Mouse (Mus musculus): ENCODE data around the gene Slc22a19. TPM values are rescaled to one million over a fixed set of nuclear protein-coding genes. Genes with fewer than 3 reads are reported as not detected.
A peak's percentile ranks its signal among the peaks of the same experiment; 100 is the strongest.
"Not testable (repeated sequence)": the region's sequence is repeated elsewhere in the genome, so short reads cannot be mapped to it uniquely, and the experiment has no call there.

Slc22a19 gene
- not detected in 2 replicates for total RNA-seq (2014; rRNA removed)
- polyA plus RNA-seq (2015; fragmentation: Nextera tagmentation; extraction: Ambion mirVana) = 0.09 TPM in 1 of 2 replicates, not detected in the other

DNA sequence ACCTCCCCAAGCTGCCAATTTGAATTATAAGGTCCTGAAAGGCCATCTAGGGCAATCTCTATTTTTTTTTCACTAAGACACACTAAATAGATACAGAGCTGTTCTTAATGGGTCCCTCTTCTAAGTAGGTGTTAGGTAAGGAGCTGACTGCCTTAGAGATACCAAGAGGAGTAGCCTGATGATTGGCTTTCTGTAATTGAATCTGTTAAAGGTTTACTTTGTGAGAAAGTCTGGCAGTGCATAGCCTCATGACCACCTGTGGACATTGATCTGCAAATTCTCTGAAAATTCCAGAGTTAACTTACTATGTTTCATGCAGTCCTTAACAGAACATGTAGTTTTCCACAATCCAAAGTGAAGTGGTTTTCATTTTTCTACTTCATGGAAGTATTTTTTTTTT lies at the start of gene Slc22a19:
Slc22a19 (minus strand) TSS at position 163 of the 400 bp plus-strand sequence.
- Histone ChIP-seq H3K36me3 (ENCODE audit: insufficient read depth) (no peaks in the 10 kb centered on the region), H3K27ac (ENCODE audit: low read depth, low read length) (no peak within 1 kb of the TSS), H3K9ac (no peak within 1 kb of the TSS), H3K4me2 (ENCODE audit: low read depth) (no peak within 1 kb of the TSS), H3K27me3 (ENCODE audit: insufficient read depth, low read length) (no peaks in the 10 kb centered on the region), H3K4me3 (ENCODE audit: low read depth, low read length) (no peak within 1 kb of the TSS), H3K4me1 (ENCODE audit: insufficient read depth) (no peaks in the 10 kb centered on the region), H3K9me3 (ENCODE audit: low read length) (no peaks in the 10 kb centered on the region)
- DNase-seq (no peak), ATAC-seq (no peak)
- TF ChIP-seq CTCF (IDR thresholded peaks at IDR 0.05; ENCODE audit: low read depth) = no peak

GRCm38 (mm10) chr19:7753371-7753770 lies 42.3 kb upstream of the Slc22a19 start:
- not testable (repeated sequence) for H3K9me3 ChIP-seq (ENCODE audit: low read length); H3K27me3 ChIP-seq (ENCODE audit: insufficient read depth, low read length); DNase-seq; H3K4me1 ChIP-seq (ENCODE audit: insufficient read depth); H3K4me3 ChIP-seq (ENCODE audit: low read depth, low read length); ATAC-seq; H3K36me3 ChIP-seq (ENCODE audit: insufficient read depth); H3K27ac ChIP-seq (ENCODE audit: low read depth, low read length); H3K4me2 ChIP-seq (ENCODE audit: low read depth); H3K9ac ChIP-seq
- WGBS = 78% methylated on average over 13 of the region's 13 CpGs

DNA sequence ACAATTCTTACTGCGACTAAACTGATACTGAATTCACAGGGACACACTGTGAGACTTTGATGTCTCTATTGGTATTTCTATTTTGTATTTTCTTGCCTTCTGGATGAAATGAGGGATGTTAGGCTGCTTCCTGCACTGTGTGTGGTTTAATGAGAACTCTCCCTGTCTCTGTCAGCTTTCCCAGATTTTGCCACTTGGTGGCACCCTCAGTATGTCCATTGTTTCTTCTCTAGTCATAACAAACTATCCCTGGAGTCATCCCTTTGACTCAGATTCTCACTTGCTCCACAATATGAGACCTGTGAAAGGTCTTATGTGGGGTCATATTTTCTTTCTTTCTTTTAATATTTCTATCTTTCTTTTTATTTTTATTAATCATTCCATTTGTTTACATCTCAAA lies 18.4 kb upstream of the Slc22a19 start:
- Histone ChIP-seq H3K27me3 (ENCODE audit: insufficient read depth, low read length) (no peaks in the 10 kb centered on the region), H3K9me3 (ENCODE audit: low read length) (no peaks in the 10 kb centered on the region), H3K4me1 (ENCODE audit: insufficient read depth) (no peaks in the 10 kb centered on the region), H3K4me2 (ENCODE audit: low read depth) (no peak overlapping the region), H3K9ac (no peak overlapping the region), H3K36me3 (ENCODE audit: insufficient read depth) (no peaks in the 10 kb centered on the region), H3K4me3 (ENCODE audit: low read depth, low read length) (no peak overlapping the region), H3K27ac (ENCODE audit: low read depth, low read length) (no peak overlapping the region)
- WGBS = 45% methylated on average over 1 of the region's 1 CpGs
- TF ChIP-seq CTCF (IDR thresholded peaks at IDR 0.05; ENCODE audit: low read depth) = no peak
- no peak for ATAC-seq
- peak; percentile 2 for DNase-seq

DNA sequence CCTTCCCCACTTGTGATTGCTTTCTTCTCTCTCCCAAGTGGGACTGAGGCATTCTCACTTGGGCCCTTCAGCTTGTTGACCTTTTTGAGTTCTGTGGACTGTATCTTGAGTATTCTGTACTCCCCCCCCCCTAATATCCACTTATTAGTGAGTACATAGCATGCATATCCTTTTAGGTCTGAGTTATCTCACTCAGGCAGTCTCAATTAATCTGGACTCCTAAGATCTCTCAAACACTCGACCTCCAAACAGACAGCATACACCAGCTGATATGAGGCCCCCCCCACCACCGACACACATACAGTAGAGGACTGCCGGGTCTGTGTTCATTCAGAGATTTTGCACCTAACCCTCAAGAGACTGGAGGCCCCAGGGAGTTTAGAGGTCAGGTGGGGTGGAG lies 18.0 kb downstream of the Slc22a19 start:
- not testable (repeated sequence) for ATAC-seq; H3K9ac ChIP-seq; H3K9me3 ChIP-seq (ENCODE audit: low read length); H3K4me1 ChIP-seq (ENCODE audit: insufficient read depth); H3K36me3 ChIP-seq (ENCODE audit: insufficient read depth); H3K27me3 ChIP-seq (ENCODE audit: insufficient read depth, low read length); H3K27ac ChIP-seq (ENCODE audit: low read depth, low read length); H3K4me2 ChIP-seq (ENCODE audit: low read depth); DNase-seq; H3K4me3 ChIP-seq (ENCODE audit: low read depth, low read length)
- WGBS = 78% methylated on average over 3 of the region's 3 CpGs

GRCm38 (mm10) chr19:7691259-7691658 lies 19.9 kb downstream of the Slc22a19 start:
- no peak overlapping the region for H3K4me2 ChIP-seq (ENCODE audit: low read depth)
- DNase-seq = no peak
- no peaks in the 10 kb centered on the region for H3K9me3 ChIP-seq (ENCODE audit: low read length)
- H3K9ac ChIP-seq = no peak overlapping the region
- no peak for ATAC-seq
- no peak overlapping the region for H3K4me3 ChIP-seq (ENCODE audit: low read depth, low read length)
- H3K27me3 ChIP-seq (ENCODE audit: insufficient read depth, low read length) = no peaks in the 10 kb centered on the region
- TF ChIP-seq CTCF (IDR thresholded peaks at IDR 0.05; ENCODE audit: low read depth) = no peak
- H3K27ac ChIP-seq (ENCODE audit: low read depth, low read length) = no peak overlapping the region
- WGBS = 95% methylated on average over 2 of the region's 2 CpGs
- H3K4me1 ChIP-seq (ENCODE audit: insufficient read depth) = no peaks in the 10 kb centered on the region
- H3K36me3 ChIP-seq (ENCODE audit: insufficient read depth) = no peaks in the 10 kb centered on the region

DNA sequence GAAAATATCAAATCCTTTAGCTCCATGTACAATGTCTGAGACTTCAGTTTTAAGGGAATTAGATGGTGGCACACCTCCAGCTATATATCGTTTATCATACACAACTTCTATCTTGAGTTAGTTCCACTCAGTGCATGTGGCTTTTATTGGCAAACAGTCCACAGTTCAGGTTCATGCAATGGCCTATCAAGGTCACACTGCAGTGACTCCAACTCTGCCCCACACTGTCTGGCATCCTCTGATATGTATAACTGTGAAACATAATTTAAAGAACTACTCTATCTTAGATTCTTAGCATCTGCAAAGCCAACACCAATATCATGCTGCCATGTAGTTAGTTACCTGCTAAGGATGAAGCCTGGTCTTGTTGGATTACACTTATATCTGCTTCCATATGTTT lies 23.1 kb downstream of the Slc22a19 start:
- Histone ChIP-seq H3K4me3 (ENCODE audit: low read depth, low read length) (no peak overlapping the region), H3K36me3 (ENCODE audit: insufficient read depth) (no peaks in the 10 kb centered on the region), H3K4me1 (ENCODE audit: insufficient read depth) (no peaks in the 10 kb centered on the region), H3K9me3 (ENCODE audit: low read length) (no peaks in the 10 kb centered on the region), H3K9ac (no peak overlapping the region), H3K27ac (ENCODE audit: low read depth, low read length) (no peak overlapping the region), H3K27me3 (ENCODE audit: insufficient read depth, low read length) (no peaks in the 10 kb centered on the region), H3K4me2 (ENCODE audit: low read depth) (no peak overlapping the region)
- DNase-seq (no peak), ATAC-seq (no peak)
- WGBS = 86% methylated on average over 1 of the region's 1 CpGs
- no peak for TF ChIP-seq CTCF (IDR thresholded peaks at IDR 0.05; ENCODE audit: low read depth)

GRCm38 (mm10) chr19:7672033-7672432 lies 39.1 kb downstream of the Slc22a19 start:
- H3K27ac ChIP-seq (ENCODE audit: low read depth, low read length) = no peak overlapping the region
- 0% methylated on average over 1 of the region's 1 CpGs for WGBS
- no peak for ATAC-seq

More at GRCm38 (mm10) chr19:7672033-7672432, 39.1 kb downstream of the Slc22a19 start:
- Histone ChIP-seq H3K27me3 (ENCODE audit: insufficient read depth, low read length) (no peaks in the 10 kb centered on the region), H3K9me3 (ENCODE audit: low read length) (no peaks in the 10 kb centered on the region), H3K36me3 (ENCODE audit: insufficient read depth) (no peaks in the 10 kb centered on the region), H3K4me2 (ENCODE audit: low read depth) (no peak overlapping the region), H3K4me3 (ENCODE audit: low read depth, low read length) (no peak overlapping the region), H3K4me1 (ENCODE audit: insufficient read depth) (no peaks in the 10 kb centered on the region), H3K9ac (no peak overlapping the region)
- no peak for TF ChIP-seq CTCF (IDR thresholded peaks at IDR 0.05; ENCODE audit: low read depth)
- no peak for DNase-seq
